Mouse (Mus musculus) B cell, adult 2 months (primary cell): ENCODE data around the gene Slc25a11.

Experiments
- DNase-seq, 2 experiments: peaks; one replicate each; pipeline ENCODE4 v3.0.0; 2022

The Slc25a11 gene

GRCm38 (mm10) chr11:70667271-70668150, 20.2 kb upstream of the Slc25a11 start:
- no peak for DNase-seq

DNA sequence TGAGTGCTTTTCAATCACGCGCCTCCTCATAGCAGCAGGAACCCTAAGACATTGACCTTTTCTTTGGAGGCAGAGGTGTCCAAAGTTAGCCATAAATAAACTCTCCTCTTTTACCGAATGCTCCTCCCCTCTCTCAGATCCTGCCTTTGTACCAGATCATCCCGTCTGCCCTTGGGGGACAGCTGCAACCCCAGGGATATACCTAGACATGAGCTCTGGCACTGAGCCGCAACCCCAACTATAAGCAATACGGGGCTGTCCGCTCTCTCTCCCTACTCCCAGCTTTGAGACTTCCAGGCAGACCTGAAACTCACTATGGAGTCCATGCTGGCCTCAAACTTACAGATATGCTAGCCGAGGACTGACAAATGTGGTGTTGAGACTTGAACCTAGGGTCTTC, 19.4 kb upstream of the Slc25a11 start:
- no peak for DNase-seq

DNA sequence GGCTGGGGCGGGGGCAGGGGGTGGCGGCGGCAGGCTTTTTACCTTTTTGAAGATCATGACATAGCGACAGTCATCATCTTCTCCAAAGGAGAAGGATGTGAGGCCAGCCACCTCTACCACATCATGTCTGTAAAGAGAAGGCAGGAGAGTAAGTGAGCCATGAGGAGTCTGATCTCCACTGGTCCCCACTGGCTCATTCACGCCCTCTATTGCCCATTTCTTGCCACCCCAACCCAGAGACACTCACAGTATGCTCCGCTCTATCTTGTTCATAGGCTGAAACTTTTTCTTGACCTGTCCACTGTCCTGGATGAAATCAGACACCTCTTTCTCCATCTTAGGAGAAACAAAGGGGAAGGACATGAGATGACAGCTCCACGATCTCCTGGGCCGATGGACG, 17.5 kb upstream of the Slc25a11 start:
- DNase-seq = no peak

GRCm38 (mm10) chr11:70663957-70664356, 16.7 kb upstream of the Slc25a11 start:
- DNase-seq = no peak

DNA sequence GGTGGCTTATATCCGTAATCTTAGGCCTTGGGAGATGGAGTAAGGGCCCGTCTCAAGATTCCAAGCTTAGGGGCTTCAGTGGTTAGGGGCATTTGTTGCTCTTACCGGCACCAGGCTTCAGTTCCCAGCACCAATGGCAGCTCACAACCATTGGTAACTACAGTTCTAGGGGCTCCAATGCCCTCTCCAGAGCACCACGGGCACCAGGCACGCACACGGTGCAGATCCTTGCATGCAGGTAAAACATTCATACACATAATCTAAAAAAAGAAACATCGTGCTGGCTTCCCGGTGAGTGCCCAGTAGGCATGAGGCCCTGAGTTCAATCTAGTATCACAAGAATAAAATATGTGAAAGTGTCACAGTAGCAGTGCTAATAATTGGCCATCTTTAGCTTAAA, 15.8 kb upstream of the Slc25a11 start:
- no peak for DNase-seq

GRCm38 (mm10) chr11:70660571-70660970, 13.3 kb upstream of the Slc25a11 start:
- no peak for DNase-seq

GRCm38 (mm10) chr11:70658942-70659341, 11.7 kb upstream of the Slc25a11 start:
- DNase-seq = no peak

DNA sequence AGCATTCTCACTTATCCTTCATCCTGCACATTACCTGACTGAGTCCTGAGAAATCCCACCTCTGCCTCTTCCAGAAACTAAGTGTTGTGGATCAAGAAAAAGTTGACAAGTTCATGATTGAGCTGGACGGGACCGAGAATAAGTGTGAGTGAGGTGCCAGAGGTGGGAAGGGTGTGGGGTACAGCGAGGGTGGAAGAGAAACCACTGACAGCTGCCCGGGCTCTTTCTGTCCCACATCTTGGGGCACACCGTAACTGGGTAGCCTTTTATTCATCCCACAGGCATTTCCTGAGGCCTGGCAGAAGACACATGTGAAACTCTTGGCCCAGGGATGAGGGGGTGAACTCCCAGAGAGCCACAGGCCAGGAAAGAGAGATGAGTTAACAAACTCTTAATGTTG, 11.2 kb upstream of the Slc25a11 start:
- DNase-seq = no peak

GRCm38 (mm10) chr11:70657991-70658390, 10.7 kb upstream of the Slc25a11 start:
- no peak for DNase-seq

- no peak for DNase-seq
Observed at GRCm38 (mm10) chr11:70657573-70657972, 10.3 kb upstream of the Slc25a11 start.

DNA sequence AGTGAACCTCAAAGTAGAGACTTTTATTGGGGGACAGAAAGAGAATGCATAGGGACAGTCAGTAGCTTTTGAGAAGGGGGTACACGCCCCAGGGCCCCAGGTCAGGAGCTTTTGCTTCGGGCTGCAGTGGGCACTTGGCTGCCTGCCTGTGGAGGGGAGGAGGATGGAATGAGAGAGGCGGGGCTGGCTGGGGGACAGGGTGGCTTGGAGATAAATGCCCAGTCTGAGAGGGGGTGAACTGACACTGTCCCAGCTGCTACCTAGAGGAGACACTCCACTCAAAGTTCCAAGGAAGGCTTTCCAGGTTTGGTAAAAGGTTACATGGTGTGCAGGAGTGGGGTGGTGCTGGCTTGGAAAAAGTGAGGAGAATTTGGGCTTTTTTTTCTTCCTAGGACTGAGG, 9.7 kb upstream of the Slc25a11 start, which contains the start of gene Eno3:
Eno3 (plus strand) TSS at position 239 of the 400 bp plus-strand sequence.
- DNase-seq = no peak

GRCm38 (mm10) chr11:70656456-70656927, 9.2 kb upstream of the Slc25a11 start:
- DNase-seq = no peak

DNA sequence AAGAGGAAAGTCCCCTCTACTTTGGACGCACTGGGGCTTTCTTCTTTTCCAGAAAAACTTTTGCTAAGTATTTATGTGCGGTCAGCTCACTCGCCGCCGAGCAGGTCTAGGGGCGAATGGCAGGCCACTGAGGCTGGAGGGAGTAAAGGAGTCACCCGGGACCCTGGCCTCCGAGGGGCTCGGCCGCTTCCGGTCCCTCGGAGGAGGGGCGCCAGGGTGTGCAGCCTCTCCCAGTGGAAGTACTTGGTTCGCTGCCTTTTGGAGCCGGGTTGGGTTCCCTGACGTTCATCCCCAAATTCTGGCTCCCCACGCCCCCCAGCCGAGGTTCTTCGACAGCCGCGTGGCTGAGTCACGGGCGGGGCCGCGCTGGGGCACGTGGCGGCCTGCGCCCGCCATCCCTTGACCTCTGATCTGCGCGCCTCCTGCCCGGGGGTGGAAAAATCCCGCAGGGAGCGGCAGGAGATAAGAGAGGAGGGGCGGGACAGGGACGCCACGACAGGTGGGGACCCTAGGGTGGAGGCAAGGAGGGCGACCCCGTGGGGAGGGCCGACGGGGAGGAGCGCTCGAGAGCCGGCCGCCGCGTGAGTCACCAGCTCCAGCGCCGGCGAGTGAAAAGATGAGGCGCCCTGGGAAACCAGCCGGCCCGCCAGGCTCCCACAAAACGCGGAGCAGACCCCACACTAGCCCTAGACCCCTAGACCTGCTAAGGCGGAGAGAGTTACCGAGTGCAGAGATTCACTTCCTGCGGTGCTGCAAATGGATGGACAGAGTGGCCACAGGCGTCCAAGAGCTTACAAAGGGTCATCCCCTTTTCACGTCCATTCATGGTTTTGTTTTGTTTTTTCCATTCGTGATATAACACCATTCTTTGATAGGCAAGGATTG, 8.5 kb upstream of the Slc25a11 start:
- DNase-seq = peak; percentile 64 to 68

- DNase-seq = peak; percentile 79
Observed at GRCm38 (mm10) chr11:70654923-70655570, 7.8 kb upstream of the Slc25a11 start.

DNA sequence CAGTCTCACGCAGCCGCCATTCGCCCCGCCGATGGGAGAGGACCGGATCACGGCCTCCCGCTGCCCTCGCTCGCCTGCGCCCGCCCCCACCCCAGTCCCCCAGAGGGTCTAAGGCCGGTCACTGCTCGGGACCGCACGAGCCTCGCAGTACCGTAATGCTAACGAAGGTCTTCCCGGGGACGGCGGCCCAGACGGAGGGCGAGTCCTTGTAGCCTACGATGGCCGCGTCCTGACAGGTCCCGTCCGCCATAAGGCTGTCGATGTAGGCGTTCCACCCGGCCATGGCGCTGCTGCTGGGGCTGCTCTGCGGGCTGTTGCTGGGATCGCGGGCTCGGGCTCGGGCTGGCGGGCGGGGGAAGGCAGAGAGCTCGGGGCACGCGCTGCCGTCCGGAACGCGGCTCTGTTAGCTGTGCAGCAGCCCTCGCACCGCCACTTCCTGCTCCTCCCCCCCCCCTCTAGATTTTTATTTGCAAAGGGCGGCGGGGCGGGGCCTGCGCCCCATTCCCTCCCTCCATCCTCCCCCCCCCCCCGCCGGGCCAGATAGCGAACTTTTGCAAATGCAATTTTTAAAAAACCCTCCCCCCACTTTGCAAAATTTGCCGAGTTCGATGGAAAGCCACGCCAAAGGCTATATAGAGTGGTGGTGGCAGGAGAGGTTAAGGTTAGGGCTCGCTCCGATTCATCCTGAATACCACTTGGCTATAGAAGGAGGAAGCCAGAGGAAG, 7.1 kb upstream of the Slc25a11 start, which contains the start of gene Pfn1:
Pfn1 (minus strand) TSS at position 447 of the 725 bp plus-strand sequence.
- peak; percentile 82 to 83 for DNase-seq

GRCm38 (mm10) chr11:70653345-70654197, 6.3 kb upstream of the Slc25a11 start:
- peak; percentile 72 to 75 for DNase-seq

DNA sequence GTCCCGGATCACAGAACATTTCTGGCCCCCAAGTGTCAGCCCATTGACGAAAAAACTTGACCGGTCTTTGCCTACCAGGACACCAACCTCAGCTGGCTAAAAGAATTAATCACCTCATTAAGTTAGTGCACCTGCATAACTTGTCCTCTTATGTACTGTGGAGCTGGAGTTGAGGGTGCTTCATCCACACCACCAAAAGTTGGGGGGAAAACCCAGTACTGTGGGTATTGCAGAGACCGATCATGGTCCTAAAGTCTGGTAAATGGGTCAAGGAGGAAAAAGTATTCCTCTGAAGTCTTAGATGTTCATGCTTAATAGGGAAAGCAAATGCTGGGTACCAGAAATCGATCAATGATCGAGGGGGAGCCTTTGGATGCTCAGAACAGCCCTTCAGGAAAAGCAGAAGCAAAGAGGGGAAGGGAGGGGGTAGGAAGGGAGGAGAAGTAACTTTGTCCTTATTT, 5.6 kb upstream of the Slc25a11 start:
- DNase-seq = peak in 1 of 2 experiments; percentile 61

- peak; percentile 31 to 34 for DNase-seq
Observed at GRCm38 (mm10) chr11:70652029-70652883, 5.0 kb upstream of the Slc25a11 start.

- DNase-seq = no peak
Observed at GRCm38 (mm10) chr11:70651391-70651790, 4.1 kb upstream of the Slc25a11 start.
